Mouse (Mus musculus): ENCODE measurements at regions not wholly inside any gene's neighbourhood (a gene's known extent, or its start where the extent isn't known, plus 50 kb on each side); places are given as distances from the start of the nearest gene placed in this dataset.

DNA sequence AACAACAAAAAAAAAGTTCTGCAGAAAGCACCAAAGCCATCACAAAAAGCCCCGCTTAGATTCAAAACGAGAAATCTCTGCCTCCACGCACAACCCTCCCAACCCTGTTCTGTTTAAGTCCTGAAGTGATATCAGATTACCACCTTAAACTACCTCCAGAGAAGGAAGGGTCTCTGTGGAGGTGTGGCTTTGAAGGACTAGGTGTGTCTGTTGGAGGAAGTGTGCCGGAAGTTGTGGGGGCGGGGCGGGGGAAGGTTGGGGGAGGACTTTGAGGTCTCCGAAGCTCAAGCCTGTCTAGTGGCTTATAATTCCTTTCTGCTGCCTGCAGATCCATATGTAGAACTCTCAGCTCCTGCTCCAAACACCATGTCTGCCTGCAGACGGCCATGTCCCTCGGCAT lies 173.6 kb downstream of the Mreg start:
- no peak for DNase-seq (ENCODE audit: low spot score in 2 of 2)

DNA sequence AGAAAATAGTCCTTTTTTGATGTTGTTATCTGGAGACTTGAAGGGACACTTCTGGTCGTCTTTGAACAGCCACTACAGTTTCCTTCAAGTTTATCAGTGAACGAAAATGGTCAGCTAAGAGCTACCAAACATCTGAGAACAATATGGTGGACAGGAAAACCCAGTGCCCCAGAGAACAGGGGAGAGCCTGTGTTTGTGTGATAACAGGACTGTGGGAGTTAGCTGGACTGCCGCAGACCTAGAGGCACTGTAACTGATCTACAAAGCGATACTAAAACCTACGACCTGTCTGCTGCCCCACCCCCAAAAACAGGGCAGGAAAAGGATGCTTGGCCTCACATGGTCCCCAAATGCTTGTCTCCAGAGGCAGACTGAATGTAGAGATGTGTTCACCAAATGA lies 175.5 kb downstream of the Mreg start:
- DNase-seq (ENCODE audit: low spot score in 2 of 2) = no peak

DNA sequence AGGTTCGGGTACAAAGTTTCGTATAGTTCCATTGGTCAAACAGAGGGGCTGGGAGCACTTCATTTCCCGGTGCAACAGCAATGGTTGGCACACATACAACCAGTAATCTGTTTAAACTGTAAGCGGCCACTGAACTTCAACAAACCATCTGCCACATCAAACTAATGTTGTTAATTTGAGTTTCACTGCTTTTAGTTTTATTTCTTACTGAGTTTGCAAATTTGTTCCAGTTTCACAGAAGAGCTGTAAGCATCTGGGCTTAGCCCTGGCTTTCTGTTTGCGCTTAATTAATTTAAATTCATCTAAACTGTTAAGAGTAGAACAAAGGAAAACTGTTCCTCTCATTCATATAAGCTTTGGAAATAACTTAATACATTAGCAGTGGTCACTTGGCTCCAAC lies 176.0 kb downstream of the Mreg start:
- no peak for DNase-seq (ENCODE audit: low spot score in 2 of 2)

DNA sequence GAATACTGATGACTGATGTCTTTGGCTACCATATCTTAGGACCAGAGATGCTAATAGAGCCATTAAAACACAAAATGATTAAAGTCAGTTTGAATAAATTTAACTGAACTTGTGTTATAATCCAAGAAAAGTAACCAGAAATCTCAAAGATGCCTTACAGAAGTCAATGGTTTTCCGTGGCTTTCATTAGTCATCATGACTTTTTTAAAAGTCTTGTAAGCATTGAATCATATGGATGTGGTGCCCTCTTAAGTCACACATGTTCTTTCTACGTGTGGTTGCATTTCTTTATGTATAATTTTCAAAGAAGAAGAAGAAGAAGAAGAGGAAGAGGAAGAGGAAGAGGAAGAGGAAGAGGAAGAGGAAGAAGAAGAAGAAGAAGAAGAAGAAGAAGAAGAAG lies 178.2 kb downstream of the Mreg start:
- DNase-seq (ENCODE audit: low spot score in 2 of 2) = no peak

DNA sequence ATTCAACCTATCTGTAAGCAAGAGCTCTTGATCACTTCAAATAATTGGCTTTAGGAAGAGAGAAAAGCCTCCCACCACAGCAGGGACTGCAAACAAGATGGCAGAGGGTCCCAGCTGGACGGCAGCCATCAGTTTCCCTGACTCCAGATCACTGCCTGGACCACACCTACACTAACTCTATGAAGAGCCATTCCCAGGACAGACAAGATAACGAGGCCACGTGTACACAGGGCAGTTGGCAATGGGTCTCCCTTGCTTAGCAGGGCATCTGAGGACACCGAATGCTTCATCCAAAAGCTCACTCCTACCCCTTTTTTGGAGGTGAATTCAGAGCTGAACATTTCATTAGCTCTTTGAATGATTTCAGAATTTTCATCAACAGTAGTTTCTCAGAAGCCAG lies 179.9 kb downstream of the Mreg start:
- no peak for DNase-seq (ENCODE audit: low spot score in 2 of 2)

DNA sequence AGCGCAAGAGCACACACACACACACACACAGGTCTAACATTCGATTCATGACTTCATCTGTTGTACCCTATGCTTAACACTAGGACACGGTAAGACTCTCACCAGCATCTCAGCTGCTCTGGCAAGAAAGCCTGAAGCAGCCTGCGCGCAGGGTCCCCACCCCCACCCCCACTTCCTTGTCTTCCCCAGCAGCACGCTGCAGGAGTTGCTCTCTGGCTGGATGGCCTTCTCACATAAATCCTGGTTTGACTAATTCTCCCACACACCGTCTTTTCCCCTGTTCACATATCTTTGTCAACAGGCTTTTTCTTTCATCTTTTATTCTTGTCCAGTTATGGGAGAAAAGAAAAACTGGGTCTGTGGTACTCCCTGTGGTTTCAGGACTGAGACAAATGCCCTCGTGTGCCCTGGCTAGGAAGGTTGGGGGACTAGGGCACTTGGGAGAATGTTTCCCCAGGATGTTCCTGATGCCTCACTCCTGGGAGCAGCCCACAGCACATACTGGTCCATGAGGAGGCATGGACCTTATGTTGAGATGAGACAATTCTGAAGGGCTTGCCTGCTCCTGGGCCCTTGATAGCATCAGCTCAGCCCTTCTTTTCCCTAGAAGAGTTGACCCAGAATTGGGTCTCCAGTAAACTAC lies 181.2 kb downstream of the Mreg start:
- DNase-seq (ENCODE audit: low spot score in 2 of 2) = no peak

DNA sequence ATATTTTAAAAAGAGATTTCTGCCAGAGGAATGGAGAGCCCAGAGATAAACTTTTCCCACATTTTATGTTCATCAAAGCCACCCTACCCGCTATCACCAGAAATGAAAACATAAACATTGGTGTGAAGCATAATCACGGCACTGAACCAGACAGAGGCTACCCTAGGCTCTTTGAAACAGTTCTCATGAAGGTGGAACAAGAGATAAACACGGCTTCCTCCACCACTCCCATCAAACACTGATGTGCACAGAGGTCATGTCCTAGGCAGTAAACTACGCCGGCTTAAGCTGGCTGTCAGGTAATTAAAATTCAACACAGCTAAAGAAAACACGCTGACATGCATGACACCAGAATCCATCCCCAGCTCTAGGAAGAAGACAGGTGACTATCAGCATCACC lies 182.5 kb downstream of the Mreg start:
- no peak for DNase-seq (ENCODE audit: low spot score in 2 of 2)

DNA sequence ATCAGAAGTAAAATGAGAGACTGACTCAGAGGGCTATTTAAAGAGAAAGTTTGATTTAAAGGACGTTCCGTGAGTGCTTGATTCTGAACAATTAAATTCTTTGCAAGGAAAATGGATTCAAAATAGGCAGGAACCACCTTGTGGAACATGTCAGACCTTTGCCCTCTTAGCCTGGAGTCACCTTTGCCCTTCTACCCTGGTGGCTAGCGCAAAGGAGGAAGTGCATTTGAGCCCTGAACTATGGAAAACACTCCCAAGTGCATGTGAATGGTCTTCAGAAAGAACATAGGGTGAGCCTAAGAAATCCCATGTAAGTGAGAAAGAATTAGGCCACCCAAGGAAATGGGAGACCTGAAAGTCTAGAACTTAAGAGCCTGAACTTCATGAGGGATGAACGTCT lies 185.2 kb downstream of the Mreg start:
- no peak for DNase-seq (ENCODE audit: low spot score in 2 of 2)

DNA sequence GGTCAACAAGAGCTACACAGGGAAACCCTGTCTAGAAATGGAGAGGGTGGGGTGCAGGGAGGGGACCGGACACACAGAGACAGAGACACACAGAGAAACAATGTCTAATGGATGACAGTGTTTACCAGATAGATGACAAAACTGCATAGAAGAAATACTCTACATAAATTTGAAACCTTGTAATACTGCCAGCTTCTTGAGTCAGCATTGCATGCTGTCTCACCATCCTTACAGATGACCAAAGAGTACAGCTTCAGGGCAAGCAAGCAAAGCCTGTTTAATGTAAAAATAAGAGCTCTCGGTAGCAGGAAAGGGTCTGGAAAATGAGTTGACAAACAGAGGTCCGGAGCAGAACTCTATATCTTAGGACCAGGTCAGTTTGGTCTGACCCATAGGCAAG lies 189.5 kb downstream of the Mreg start:
- no peak for DNase-seq (ENCODE audit: low spot score in 2 of 2)

DNA sequence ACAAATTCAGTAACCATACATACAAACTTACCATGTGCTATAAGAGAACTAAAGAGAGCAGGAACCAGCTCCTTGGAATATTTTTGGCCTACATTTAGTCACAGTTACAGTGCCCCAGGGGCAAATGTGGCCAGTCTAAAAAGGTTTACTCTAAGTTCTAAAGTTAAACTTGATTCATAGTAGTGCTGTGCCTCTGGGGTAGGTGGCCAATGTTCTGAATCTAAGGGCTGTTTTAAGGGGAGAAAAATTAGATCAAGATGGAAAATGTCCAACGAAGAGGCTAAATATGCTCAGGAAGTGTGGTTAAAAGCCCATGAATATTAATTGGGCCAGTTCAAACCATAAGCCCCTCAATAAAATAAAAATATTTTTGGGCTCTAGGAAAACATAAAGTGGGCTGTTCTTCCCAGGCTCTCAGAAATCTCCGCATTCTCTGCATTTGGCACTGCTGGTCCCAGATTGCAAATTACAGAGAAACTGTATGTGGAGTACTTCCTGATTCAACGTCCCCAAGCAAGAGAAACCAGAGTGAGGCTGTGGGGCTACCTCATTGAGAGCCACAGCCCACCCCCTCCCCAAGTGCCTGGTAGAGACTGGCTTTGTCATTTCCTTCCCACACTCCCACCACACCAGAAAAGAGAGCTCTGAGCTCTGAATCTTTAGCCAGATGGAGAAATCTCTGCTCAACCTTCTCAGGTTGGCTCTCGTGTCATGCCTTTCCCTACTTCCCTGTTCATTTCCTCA lies 193.5 kb downstream of the Mreg start:
- DNase-seq (ENCODE audit: low spot score in 2 of 2) = no peak

DNA sequence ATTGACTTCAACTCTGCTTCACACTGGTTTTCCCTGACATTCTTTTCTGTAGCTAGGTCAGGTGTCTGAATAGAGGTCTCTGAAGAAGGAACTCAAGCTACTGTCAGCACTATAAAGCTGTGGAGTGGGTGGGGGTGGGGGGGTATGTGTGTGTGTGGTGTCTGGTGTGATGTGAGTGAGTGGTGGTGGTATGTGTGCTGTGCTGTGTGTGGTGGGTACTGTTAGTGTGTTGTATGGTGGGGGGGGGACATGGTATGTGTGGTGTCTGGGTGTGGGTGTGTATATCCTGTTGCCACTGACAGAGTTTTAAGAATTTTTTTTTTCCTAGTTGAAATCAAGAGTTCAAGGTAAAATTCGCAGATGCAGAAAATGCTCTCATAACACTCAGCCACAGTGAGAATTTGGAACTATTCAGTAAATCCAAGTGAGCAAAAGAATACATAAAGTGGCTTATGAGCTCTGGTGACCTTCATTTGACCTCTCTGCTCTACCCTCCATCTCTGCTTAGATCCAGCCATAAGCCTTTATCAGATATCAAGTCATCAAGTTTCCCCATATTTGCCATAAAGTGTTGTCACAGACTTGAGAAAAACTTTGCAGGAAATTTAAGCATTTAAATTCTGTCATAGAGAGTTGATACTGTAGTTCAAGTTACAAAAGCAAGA lies 194.2 kb downstream of the Mreg start:
- DNase-seq (ENCODE audit: low spot score in 2 of 2) = no peak

DNA sequence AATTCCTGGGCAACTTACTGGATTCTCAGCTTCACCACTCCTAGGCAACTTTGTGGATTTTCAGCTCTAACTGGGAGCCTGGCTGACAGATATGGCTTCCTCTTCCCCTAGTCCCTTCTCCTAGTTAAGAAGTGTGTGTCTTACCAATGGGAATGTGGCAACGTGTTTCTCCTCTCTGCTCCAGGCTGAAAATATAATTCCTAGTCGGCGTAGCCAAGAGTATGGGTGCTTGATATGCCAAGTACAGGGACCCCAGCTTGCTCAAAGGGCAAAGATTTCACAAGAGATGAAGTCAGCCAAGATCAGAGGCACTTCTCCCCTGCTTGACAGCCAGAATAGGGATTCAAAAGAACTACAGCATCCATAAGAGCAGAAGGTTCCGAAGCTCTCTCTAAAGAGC lies 196.6 kb downstream of the Mreg start:
- DNase-seq (ENCODE audit: low spot score in 2 of 2) = no peak

DNA sequence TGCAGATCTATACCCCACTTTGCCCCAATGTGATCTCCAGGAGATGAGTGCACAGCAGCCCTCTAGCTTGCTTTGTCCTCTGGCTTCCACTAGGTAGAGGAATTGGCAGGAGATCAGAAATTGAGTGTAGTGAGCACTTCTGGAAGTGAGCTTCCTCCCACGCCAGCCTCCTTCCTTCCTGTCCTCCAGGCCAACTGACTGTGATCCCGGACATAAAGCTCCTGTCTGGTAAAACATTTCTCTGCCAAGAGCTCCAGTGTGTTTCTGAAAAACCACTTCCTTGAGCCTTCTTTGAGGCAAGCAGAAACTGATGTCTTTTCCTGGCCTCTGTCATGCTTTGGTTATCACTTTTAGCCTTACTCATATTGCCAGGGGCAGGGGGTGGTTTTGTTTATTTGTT lies 197.5 kb downstream of the Mreg start:
- DNase-seq (ENCODE audit: low spot score in 2 of 2) = no peak

DNA sequence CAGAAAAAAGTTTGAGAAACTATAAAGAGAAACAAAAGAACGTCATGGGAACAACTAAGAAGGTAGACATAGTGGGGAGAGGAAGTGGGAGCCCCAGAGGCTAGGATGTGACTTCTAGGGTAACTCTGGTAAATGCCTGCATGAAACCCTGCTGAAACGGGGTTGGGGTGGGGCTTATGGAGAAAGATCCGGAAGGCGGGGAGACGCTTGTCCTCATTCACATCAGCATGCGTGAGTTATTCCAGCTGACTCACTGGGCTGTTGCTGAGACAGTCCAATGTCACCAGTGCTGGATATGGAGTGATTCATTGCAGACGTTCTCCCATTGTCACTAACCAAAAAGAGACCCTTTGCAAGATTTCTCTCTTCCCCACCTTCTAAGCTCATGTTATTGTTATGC lies 198.2 kb downstream of the Mreg start:
- no peak for DNase-seq (ENCODE audit: low spot score in 2 of 2)

DNA sequence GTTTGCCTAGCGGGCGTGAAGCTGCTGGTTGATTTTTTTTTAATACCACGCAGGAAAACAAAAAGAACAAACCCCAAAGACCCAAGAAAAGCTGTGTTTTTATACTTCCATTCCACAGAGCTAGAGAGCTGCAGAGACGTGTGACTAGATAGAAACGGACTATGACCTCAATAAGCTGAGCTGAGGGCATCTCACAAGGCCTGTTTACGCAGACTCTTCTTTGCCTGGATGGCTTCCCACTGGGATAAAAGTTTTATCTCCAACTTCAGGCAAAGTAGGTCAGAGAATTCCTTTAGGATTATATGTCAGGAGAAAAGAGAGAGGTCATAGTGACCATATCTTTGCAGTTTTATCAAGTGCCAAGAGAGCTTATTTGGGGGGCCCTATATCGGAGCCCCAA lies 199.4 kb downstream of the Mreg start:
- no peak for DNase-seq (ENCODE audit: low spot score in 2 of 2)

DNA sequence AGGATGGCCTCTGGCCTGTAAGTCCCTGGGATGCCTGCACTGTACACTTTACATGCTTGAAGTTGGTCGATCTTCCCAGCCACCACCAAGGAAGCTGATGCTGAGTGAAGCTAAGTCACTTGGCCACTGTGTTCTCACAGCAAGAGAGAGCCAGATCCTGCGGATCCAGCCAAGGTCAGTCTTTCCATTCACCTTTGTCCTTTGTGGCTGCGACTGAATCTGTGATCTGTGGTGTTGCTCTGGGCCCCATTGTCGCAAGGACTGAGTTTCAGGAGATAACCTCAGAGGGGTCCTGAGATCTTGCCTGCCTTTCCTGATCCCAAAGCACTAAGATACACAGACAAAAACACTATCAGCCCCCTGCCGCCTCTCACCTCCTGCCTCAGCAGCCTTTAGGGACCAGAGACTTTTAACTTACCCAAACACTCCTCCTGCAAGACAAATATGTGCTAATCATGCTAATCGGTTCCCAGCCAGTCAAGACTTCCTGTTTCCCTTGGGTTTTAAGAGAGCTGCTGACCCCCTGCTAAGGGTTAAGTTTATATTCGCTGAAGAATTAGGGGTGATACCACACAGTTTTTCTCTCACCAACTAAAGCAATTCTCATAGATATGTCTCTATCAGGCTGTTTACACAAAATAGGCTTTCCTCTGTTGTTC lies 202.7 kb downstream of the Mreg start:
- DNase-seq (ENCODE audit: low spot score in 2 of 2) = no peak

DNA sequence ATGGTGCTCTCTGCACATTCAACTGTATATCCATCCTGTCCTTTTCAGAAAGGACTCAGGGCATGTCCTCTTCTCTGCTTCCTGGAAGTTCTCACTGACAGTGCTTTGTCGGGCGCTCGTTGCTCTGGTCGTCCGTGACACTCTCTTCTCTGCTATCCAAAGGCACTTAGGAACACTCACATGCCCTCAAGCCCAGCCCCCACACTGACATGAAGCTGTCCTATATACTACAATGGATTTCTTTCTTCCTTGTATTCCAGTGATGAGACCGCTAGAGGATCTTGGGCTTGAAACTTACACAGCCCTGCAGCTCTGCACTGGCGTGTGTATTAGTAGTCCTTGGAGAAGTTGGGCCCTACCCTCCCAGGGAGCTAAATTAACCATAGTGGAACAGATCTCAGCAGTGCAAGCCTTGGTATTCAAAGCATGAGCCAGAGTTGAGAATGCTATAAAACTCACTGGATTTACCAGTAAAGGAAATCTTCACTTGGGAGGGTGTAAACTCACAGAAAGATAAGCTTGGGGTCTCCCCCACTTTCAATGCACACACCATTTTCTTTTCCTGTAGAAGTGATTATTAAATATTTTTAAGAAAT lies 205.3 kb downstream of the Mreg start:
- DNase-seq (ENCODE audit: low spot score in 2 of 2) = no peak

DNA sequence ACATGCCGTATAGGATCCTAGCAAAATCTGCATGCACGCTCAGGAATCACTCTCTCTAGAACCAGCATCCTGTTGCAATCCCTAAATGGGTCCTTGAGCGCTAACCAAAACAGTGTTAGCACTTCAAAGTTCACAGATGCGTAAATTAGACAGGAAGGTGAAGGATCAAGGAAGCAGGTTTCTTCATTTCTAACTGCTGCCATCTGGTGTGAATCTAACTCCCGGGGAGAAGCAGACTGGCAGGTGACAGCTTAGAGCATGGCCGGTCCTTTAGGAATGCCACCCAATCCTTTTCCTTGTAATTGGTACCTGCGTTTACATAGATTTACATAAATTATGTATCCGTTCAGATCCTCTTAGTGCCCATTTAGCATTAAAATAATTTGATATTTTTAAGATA lies 206.2 kb downstream of the Mreg start:
- no peak for DNase-seq (ENCODE audit: low spot score in 2 of 2)

DNA sequence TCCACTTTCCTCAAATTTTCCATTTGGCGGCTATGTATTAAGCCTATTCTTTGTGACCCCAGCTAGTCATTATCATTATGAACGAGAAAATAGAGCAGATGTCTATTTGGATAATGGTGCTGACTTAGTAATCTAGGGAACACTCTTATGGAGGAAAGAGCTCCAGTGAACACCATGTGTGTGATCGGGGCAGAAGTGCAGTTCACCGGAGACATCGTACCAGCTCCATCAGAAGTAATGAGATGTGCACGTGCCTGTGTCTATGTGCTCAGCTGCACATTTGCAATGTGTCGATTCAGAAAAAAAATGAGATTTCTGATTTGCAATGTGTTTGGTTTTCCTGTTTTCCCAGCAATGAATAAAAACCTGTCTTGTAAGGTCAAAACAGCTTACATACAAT lies 206.6 kb downstream of the Mreg start:
- DNase-seq (ENCODE audit: low spot score in 2 of 2) = no peak

DNA sequence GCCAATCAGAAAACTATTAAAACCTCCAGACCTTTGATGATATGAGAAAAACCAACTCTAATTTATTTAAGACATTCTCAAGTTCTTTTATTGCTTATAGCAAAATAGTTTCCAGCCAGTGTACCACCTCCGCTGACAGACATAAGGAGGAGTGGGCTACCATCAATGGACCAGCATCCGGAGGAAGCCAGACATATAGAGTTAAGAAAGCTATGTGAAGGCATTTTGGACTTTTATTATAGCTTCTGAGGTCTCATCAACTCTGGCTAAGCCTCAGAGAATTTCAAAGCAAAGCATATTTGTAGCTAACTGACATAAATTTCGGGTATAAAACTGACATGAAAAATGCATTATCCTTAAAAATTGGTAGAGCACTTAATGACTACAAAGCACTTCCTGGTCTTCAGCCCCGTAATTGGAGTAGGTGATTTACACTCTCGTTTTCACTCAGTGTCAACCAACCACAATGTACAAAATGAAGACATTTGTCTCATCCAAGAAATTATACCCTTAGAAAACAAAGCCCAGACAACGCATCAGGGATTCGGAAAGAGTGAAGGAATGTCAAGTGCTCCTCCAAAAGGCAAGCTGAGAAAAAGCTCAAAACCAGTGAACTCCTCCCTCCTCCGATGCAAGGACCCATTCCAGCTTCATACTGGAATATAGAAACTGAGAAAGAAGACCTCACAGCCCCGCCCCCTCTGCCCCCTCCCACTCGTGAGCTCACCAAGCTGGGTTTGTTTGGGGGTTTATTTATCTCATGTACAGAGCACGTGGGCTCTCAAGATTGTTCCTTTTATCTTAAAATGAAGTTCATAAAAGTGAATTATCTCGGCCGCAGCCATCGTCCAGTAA lies 208.5 kb downstream of the Mreg start:
- DNase-seq (ENCODE audit: low spot score in 2 of 2) = no peak

DNA sequence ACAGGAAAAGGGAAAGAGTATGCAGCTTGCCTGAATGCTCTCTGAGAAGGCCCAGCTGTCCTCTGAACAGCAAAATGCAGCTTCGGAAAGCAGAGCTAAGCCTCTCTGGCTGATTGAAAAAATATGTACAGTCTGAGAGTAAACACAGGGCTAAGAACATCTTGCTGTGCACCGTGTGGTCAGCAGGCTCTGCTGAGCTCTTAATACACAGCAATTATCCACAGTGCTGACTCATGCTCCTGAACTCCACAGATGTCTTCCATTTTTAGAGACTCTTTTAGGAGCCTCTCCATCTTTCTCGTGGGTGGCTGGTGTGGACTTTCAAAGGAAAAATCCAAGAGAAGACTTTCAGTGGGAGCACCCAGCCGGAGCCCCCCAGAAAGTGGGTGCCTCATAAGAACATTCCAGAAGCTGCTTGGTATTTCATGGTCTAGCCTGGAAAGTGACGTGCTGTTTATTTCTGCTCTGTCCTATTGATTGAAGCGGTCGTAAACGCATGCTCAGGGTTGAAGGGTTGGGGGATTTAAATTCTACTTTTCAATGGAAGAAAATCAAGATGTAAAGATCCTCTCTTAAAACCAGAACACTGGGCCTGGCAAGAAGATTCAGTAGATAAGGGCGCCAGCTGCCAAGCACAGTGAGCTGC lies 209.5 kb downstream of the Mreg start:
- DNase-seq (ENCODE audit: low spot score in 2 of 2) = no peak
